Mouse (Mus musculus) liver, postnatal 0 days (tissue): ENCODE results near the gene Myo9a.

Source experiments
- CTCF ChIP-seq: sonication (generic); IDR thresholded peaks from 2 replicates; pipeline ENCODE4 v1.5.1; 2016; ENCODE audit warnings: antibody characterized with exemption, low read depth
- EP300 ChIP-seq: IDR thresholded peaks from 2 replicates; pipeline ENCODE4 v1.6.1; 2016; ENCODE audit warnings: antibody characterized with exemption, low read depth, mild to moderate bottlenecking

- TF ChIP-seq CTCF: no peak
- TF ChIP-seq EP300: no peak
Measured at GRCm38 (mm10) chr9:59733075-59733474, 17.6 kb upstream of the Myo9a start.
